Mouse (Mus musculus) ZHBTc4 (cell line): ENCODE measurements around the gene Arrb1.

Source experiments
- DNase-seq: peaks from one replicate; pipeline ENCODE4 v3.0.0-alpha.2; 2011; ENCODE audit warnings: low read depth, low spot score

Arrb1 gene

GRCm38 (mm10) chr7:99579491-99580190 lies 44.4 kb downstream of the Arrb1 start:
- DNase-seq: peak; percentile 49

DNA sequence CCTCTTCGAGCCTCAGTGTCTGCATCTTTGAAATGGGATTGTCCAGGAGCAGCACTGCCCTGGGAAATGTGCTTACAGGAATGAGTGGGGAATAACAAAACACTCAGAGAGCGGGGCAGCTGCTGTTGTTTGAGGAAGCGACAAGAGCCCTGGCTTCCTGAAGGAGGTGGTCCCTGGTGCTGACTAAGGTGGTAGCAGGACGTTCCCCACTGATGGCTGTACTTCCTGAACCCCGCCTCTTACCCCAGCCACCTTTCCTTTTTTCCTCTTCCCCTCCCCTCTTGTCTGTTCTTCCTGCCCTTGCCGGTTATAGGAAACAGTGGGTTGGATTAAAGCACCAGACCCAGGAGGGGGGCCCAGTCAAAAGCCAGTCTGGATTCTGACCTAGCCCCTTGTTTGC lies 45.0 kb downstream of the Arrb1 start:
- DNase-seq: no peak

GRCm38 (mm10) chr7:99582306-99582705 lies 47.0 kb downstream of the Arrb1 start:
- no peak for DNase-seq

GRCm38 (mm10) chr7:99582867-99583266 lies 47.6 kb downstream of the Arrb1 start:
- no peak for DNase-seq

- DNase-seq: peak; percentile 20
Observed at GRCm38 (mm10) chr7:99583625-99584024, 48.4 kb downstream of the Arrb1 start.

DNA sequence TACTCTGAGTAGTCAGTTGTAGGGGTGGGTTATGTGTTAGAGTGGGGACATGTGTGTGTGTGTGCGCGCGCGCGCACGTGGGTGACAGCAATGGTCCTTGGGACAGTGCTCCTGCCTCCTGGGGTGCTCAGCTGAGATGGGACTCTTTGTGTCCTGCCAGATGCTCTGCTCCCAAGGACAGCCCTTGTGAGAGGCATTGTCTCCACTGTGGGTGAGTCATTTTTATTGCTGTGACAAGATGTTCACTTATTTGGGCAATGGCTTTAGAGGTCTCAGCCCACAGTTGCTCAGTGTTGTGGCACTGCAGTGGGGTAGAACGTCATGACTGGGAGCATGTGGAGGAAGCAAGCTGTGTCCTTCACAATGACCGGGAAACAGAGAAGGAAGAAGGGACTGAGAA lies 50.7 kb downstream of the Arrb1 start:
- DNase-seq: no peak

DNA sequence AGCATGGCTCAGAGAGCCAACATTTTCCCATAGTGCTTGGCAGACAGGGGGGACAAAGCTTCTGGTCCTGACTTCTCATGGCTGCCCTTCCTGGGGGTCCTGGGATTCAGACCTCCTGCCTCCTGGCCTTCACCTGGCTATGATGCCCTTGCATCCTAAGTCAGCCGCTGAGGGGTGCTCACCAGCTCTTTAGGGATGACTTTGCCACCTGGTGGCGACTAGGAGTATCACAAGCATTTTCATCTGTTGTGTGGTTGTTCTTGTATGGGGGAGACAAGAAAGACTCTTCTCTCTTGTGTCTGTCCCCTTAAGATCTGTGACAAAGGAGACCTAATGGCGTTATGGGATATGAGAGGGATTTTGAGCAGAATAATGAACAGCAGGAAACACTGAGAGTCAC lies 54.8 kb downstream of the Arrb1 start:
- DNase-seq: peak; percentile 68

DNA sequence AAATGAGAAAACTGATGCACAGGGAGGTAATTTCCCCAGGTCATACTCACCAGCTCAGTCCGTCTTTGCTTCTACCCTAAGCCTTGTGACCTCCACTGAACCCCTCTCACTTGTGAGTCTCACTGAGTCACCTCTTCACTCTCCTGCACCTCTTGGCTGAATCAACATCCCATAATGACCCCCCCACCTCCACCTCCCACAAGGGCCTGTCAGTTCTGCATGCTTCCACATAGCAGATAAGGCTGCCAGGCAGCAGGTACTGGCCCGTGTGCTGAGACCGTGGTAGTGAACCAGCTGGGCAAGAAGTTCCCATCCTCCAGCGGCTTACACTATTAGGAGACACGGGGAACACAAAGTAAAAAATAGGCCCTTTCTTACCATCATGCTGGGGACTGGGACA lies 55.4 kb downstream of the Arrb1 start:
- DNase-seq: no peak

DNA sequence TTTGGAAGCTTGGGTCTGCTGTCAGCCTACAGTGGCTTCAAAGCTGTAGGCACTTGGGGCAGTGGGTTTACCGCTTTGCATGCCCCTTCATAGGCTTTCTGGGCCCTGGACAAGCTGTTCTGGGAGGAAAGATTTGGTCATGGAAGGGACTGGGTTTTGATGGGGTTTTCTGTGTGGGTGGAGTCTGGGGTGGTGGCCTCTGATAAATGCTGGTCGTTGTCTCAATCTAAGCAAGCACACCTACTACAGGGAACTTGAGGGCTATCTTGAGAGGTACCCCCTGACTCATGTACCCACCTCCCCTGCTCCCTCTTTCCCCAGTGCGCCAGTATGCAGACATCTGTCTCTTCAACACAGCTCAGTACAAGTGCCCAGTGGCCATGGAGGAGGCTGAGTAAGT lies 57.4 kb downstream of the Arrb1 start:
- no peak for DNase-seq

- no peak for DNase-seq
Observed at GRCm38 (mm10) chr7:99593868-99594803, 58.9 kb downstream of the Arrb1 start.

DNA sequence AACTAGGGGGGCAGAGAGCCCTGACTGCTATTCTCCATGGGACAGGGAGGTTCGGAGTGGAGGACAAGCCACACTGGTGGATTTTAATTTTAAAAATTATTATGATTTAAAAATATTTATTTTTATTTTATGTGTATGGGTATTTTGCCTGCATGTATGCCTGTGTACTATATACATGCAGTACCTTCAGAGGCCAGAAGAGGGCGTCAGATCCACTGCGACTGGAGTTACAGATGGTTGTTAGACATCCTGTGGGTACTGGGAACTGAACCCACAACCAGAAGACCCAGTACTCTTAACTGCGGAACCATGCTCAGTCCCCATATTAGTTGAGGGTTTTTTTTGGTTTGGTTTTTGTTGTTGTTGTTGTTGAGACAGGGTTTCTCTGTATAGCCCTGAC lies 63.5 kb downstream of the Arrb1 start:
- DNase-seq: peak; percentile 24

DNA sequence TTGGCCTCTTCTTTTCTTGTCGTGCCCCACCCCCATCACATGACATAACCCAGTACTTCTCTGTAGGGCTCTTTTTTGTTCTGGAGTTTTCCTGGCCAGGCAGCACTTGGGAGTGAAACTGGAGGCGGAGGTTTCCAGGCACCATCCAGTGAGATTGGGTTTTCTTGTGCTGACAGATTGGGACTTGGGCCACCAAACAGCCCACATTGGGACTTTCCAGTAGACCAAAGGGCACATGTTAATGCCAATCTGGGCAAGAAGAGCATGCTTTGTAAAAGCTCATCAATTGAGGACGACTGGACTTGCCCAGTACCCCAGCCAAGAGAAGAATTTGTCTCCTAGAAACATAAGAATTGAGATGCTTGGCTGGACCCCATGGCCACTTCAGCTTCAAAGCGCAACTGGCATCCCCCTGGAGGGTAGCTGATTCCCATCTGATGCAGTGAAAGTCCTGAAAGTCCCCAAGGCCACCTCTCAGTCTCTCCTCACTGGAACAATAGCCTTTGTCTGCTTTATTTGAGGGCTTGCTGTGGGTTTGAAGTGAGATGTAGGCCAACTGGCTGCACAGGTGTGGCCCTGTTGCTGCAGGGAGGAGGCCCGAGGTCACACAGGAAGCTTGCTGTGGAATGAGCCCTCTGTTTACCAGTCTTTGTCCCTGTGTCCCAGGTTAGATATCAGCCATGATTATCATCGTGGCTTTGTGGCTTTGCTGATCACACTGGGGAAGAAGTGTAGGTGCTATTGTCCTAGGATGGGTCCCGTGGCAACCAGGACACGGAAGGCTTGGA lies 68.8 kb downstream of the Arrb1 start:
- no peak for DNase-seq

GRCm38 (mm10) chr7:99605058-99605457 lies 69.8 kb downstream of the Arrb1 start:
- no peak for DNase-seq

- DNase-seq: no peak
Observed at GRCm38 (mm10) chr7:99606303-99606702, 71.0 kb downstream of the Arrb1 start.

GRCm38 (mm10) chr7:99606766-99607165 lies 71.5 kb downstream of the Arrb1 start:
- no peak for DNase-seq

GRCm38 (mm10) chr7:99607632-99608031 lies 72.4 kb downstream of the Arrb1 start:
- no peak for DNase-seq

GRCm38 (mm10) chr7:99618264-99618663 lies 83.0 kb downstream of the Arrb1 start:
- DNase-seq: peak; percentile 29

- DNase-seq: peak; percentile 36
Observed at GRCm38 (mm10) chr7:99618860-99619259, 83.6 kb downstream of the Arrb1 start.

- DNase-seq: peak; percentile 95
Observed at GRCm38 (mm10) chr7:99625722-99626375, 90.6 kb downstream of the Arrb1 start.

- peak; percentile 68 for DNase-seq
Observed at GRCm38 (mm10) chr7:99626376-99627270, 91.4 kb downstream of the Arrb1 start, which contains the start of gene Tpbgl. TSS of gene Tpbgl (minus strand) at chr7:99627103.
